Mouse (Mus musculus): ENCODE results near the gene Tpi1.

Gene Tpi1

GRCm38 (mm10) chr6:124770511-124770910, 43.6 kb downstream of the Tpi1 start:
- DNase-seq (ENCODE audit: low spot score) = no peak

DNA sequence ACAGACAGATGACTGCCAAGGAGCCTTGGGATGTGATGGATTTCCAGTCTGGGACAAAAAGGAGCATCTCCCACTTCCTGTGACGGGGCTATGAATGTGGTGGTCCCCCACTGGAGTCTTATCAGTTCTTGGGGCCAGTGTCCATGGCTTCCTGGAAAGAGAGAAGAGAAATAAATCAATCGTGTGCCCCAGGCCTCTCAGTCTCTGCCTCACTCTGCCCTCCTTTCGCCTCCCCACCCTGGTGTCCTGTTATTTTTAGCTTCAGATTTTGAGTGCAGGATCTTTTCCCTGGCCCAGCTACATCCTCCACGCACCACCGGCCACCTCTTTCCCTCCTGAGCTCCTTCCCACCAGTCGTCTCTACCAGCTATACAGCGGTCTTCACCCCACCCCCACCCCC, 44.1 kb downstream of the Tpi1 start:
- DNase-seq (ENCODE audit: low spot score) = no peak

DNA sequence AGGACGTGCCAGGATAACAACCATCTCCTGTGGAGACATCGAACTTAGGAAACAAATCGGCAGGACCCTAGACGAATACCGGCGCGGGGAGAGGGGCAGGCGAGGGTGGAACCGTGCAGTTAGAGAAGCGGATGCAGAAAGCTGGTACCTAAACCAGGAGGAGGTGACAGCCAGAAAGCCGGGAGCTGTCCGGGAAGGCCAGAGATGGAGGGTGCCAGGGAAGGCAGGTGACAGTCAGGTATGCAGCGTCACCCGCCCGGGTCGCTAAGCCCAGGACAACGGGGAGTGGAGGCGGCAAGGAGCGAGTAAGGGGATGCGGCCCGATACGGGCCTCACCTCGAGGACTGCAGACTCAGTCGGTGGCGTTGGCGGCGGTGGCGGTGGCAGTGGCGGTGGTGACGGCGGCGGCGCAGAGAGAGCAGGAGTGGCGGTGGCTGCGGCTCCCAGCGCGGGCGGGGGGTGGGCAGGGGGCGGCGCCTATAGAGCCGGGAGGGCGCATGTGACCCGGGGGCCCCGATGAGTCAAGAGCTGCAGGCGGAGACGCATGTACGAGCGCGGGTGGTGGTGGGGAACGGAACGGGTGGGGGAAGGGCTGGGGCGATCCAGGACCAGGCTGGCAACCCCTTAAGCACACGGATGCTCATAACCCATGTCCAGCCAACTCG, 44.9 kb downstream of the Tpi1 start, which contains the start of gene Eno2:
Gene Eno2 (minus strand): TSS at position 573 of the 665 bp plus-strand sequence.
- DNase-seq (ENCODE audit: low spot score) = no peak

- no peak for DNase-seq (ENCODE audit: low spot score)
Measured at GRCm38 (mm10) chr6:124768704-124769044, 45.4 kb downstream of the Tpi1 start.

DNA sequence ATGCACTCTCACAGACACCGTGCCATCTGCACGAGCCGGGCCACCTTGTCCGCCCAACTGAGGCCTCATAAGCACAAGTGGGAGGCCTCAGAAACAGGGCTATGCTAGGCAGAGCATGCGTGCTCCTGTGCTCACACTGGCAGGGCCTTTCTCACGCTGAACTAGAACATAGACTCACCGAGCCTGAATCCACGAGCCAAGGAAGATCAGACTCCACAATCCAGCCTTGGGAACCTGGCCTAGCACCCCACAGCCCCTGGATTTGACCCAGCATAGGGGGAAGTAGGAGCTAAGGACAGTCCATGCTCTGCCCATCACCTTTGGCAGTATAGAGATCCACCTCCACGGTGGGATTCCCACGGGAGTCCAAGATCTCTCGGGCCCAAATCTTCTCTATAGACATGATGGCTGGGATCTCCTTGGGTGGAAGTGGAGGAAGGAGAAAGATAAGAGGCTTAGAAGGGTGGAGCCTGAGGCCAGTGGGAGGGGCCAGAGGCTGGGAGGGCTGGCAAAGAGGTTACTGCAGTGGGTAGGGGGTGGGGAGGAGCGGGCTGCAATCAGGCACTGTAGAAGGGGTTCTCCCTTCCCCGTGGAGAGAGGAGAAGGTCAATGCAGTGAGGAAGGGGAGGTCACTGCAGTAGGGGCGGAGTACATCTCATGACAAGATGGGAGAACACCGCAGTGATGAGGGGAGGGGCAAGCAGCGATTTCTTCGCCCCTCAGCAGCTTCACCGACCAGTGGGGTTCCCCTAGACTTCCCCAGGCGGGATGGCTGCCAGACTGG, 46.0 kb downstream of the Tpi1 start:
- DNase-seq (ENCODE audit: low spot score) = no peak

DNA sequence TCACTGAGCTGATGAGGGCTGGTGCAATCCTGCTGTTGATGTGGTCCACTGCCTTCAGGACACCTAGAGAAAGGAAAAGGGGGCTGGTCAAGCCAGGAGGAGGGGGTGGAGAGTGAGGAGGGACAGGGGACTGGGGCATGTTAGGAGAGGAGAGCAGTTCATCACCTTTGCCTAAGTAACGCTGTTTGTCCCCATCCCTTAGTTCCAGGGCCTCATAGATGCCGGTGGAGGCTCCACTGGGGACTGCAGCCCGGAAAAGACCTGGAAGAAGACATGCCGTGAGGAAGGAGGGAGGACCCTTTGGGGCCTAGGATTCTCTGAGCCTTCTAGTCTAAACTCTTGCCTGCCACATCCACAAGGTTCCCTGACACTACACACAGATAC, 46.6 kb downstream of the Tpi1 start:
- DNase-seq (ENCODE audit: low spot score) = no peak

GRCm38 (mm10) chr6:124765951-124766350, 48.1 kb downstream of the Tpi1 start:
- DNase-seq (ENCODE audit: low spot score) = no peak

Data from layer of hippocampus, adult 9-10 months (tissue).